Mouse (Mus musculus): Measurements from ENCODE around the gene Mettl8. TPM values are rescaled to one million over a fixed set of nuclear protein-coding genes. Genes with fewer than 3 reads are reported as not detected.
A peak's percentile ranks its signal among the peaks of the same experiment; 100 is the strongest.

Gene Mettl8
- total RNA-seq (2014; rRNA removed) (8.7 and 9.8 TPM in 2 replicates), polyA plus RNA-seq (2015; fragmentation: Nextera tagmentation; extraction: Ambion mirVana) (8.4 and 8.9 TPM in 2 replicates)

DNA sequence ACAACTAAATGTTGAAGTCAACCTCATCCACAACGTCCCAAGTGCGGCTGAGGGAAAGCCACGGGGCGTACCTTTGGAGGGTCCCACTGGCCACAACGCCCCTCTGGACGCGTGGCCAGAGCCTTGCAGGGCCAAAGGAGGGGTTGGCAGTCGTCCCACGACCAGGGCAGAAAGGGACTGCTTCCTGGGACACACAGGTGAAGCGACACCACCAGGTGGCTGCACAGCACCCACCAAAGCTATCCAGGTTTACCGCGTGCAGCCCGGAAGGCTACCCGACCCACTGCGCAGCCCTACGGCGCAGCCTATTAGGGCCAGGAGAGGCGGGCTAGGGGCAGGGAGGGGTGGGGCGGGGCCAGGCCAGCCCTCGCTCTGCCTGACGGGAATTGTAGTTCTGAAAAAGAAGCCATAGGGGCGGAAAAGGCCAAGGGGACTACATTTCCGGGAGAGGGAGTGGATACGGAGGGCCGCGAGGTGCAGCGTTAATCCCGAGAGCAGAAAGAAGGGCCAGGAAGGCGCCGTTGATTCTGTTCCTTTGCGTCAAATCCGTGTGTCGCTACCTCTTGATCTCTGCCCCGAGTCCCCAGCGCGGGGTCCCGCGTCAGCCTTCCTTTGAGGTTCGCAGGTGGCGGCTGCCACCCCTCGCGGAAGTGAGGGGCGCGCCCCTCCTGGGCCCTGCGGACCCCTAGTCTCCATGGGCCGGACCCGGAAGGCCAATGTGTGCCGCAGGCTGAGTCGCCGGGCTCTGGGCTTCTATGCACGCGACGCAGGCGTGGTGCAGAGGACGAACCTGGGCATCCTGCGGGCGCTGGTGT lies at the start of gene Mettl8, which contains the start of gene Dcaf17:
Gene Mettl8, minus strand, starts transcription at position 284 of the 815 bp plus-strand sequence.
Gene Dcaf17, plus strand, starts transcription at position 29 of the 815 bp plus-strand sequence.
- peak within 1 kb of the TSS; percentile 93 for H3K4me3 ChIP-seq (ENCODE audit: low read depth, low read length)
- under 1% methylated on average over 56 of the region's 57 CpGs for WGBS
- H3K4me1 ChIP-seq (ENCODE audit: insufficient read depth), result 0 out of 2 replicates have a peak, but pooled peaks cover 12% of the 10 kb centered on the region
- no peaks in the 10 kb centered on the region for H3K27me3 ChIP-seq (ENCODE audit: insufficient read depth, low read length)
- peak within 1 kb of the TSS; percentile 94 for H3K4me2 ChIP-seq (ENCODE audit: low read depth)
- TF ChIP-seq CTCF (IDR thresholded peaks at IDR 0.05; ENCODE audit: low read depth), result peak; percentile 52
- H3K27ac ChIP-seq (ENCODE audit: low read depth, low read length), result peak within 1 kb of the TSS; percentile 98
- peak within 1 kb of the TSS; percentile 97 for H3K9ac ChIP-seq
- ATAC-seq (peak; percentile 99), DNase-seq (peak; percentile 97)
- H3K9me3 ChIP-seq (ENCODE audit: low read length), result no peaks in the 10 kb centered on the region
- peaks cover 1% of the 10 kb centered on the region for H3K36me3 ChIP-seq (ENCODE audit: insufficient read depth)

GRCm38 (mm10) chr2:71104696-71105095 lies 49.3 kb upstream of the Mettl8 start:
- whole genome bisulfite sequencing, result 80% methylated on average over 3 of the region's 3 CpGs
- H3K4me3 ChIP-seq (ENCODE audit: low read depth, low read length), result no peak overlapping the region
- no peak overlapping the region for H3K4me2 ChIP-seq (ENCODE audit: low read depth)
- H3K4me1 ChIP-seq (ENCODE audit: insufficient read depth), result no peaks in the 10 kb centered on the region
- no peak overlapping the region for H3K9ac ChIP-seq
- no peak overlapping the region for H3K27ac ChIP-seq (ENCODE audit: low read depth, low read length)
- no peaks in the 10 kb centered on the region for H3K27me3 ChIP-seq (ENCODE audit: insufficient read depth, low read length)
- no peaks in the 10 kb centered on the region for H3K9me3 ChIP-seq (ENCODE audit: low read length)
- H3K36me3 ChIP-seq (ENCODE audit: insufficient read depth), result no peaks in the 10 kb centered on the region; the same call in 1 of the 2 replicates
- TF ChIP-seq CTCF (IDR thresholded peaks at IDR 0.05; ENCODE audit: low read depth), result no peak
- no peak for DNase-seq
- no peak for ATAC-seq

DNA sequence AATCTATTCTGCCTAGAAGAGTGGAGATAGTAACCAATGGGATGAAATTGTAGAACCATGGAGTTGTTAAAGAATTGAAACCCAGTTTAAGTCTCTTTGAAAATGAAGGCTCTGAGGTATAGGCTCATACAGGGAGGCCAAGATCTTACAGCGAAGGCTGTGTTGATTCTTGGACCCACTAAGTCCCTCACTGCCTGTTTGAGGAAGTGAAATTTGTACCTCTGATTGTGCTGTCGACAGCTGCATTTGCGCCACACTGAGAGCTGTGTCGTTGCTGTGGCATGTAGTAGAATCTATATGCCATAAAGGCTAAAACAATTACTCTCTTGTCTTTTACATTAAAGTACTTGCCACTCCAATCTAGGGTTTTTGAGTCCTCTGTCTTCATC lies 47.9 kb upstream of the Mettl8 start:
- H3K4me1 ChIP-seq (ENCODE audit: insufficient read depth), result no peaks in the 10 kb centered on the region
- H3K4me3 ChIP-seq (ENCODE audit: low read depth, low read length), result no peak overlapping the region
- DNase-seq (no peak), ATAC-seq (no peak)
- no peak for TF ChIP-seq CTCF (IDR thresholded peaks at IDR 0.05; ENCODE audit: low read depth)
- H3K9ac ChIP-seq, result no peak overlapping the region
- H3K27ac ChIP-seq (ENCODE audit: low read depth, low read length), result no peak overlapping the region
- H3K4me2 ChIP-seq (ENCODE audit: low read depth), result no peak overlapping the region
- H3K27me3 ChIP-seq (ENCODE audit: insufficient read depth, low read length), result no peaks in the 10 kb centered on the region
- WGBS, result 87% methylated on average over 4 of the region's 4 CpGs
- peaks cover 8% of the 10 kb centered on the region for H3K36me3 ChIP-seq (ENCODE audit: insufficient read depth)
- H3K9me3 ChIP-seq (ENCODE audit: low read length), result no peaks in the 10 kb centered on the region

DNA sequence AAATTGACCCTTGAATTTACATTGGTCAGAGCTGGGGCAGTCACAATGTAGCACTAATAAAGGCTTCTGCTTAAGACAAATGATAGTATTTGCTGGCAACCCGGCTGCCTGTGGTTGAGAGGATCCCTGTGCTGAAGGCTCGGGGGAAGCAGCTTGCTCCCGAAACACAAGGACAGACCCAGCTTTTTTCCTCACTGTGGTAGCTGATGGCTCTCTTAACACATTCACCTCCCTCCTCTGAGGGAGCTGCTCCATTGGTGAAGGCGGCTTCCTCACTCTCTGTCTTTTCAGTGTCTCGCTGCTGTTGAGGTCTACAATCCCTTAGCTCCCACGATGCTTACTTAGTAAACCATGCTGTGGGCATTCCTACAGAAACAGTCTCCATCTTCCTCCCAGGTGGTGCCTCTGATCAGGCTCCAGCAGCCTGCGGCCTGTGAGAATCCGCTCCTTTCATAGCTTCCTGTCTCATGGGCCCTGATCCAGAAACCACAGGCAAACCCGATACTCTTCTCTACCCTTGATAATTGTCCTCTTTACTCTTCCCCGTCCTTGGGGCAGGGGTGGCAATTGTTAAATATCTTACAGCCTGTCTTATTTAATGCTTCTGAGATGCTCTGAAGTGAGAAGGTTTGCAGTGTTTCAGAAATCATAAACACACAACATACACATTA lies 47.4 kb upstream of the Mettl8 start:
- no peak overlapping the region for H3K9ac ChIP-seq
- H3K9me3 ChIP-seq (ENCODE audit: low read length), result no peaks in the 10 kb centered on the region
- H3K36me3 ChIP-seq (ENCODE audit: insufficient read depth), result peaks cover 8% of the 10 kb centered on the region
- no peaks in the 10 kb centered on the region for H3K27me3 ChIP-seq (ENCODE audit: insufficient read depth, low read length)
- 80% methylated on average over 10 of the region's 10 CpGs for WGBS
- TF ChIP-seq CTCF (IDR thresholded peaks at IDR 0.05; ENCODE audit: low read depth), result no peak
- H3K4me3 ChIP-seq (ENCODE audit: low read depth, low read length), result no peak overlapping the region
- no peak overlapping the region for H3K4me2 ChIP-seq (ENCODE audit: low read depth)
- H3K4me1 ChIP-seq (ENCODE audit: insufficient read depth), result no peaks in the 10 kb centered on the region
- H3K27ac ChIP-seq (ENCODE audit: low read depth, low read length), result no peak overlapping the region
- DNase-seq (no peak), ATAC-seq (no peak)

DNA sequence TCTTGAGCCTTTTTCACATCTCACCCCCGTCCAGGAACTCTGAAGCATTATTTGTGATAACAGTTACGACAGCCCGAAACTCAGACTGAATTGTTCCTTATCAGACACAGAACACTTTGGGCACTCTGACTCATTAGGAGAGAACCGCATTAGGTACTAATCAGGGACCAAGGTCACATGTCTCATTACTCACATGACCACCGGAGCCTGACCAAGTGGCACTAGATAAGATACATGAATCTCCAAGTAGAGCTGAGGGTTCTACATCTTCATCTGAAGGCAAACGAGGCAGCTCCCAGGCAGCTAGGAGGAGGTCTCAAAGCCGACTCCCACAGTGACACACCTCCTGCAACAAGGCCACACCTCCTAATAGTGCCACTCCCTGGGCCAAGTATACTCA lies 40.8 kb upstream of the Mettl8 start:
- 87% methylated on average over 7 of the region's 7 CpGs for WGBS
- no peaks in the 10 kb centered on the region for H3K27me3 ChIP-seq (ENCODE audit: insufficient read depth, low read length)
- H3K4me1 ChIP-seq (ENCODE audit: insufficient read depth), result no peaks in the 10 kb centered on the region
- H3K9me3 ChIP-seq (ENCODE audit: low read length), result no peaks in the 10 kb centered on the region
- H3K4me2 ChIP-seq (ENCODE audit: low read depth), result no peak overlapping the region
- no peak overlapping the region for H3K27ac ChIP-seq (ENCODE audit: low read depth, low read length)
- H3K9ac ChIP-seq, result no peak overlapping the region
- DNase-seq (no peak), ATAC-seq (no peak)
- H3K4me3 ChIP-seq (ENCODE audit: low read depth, low read length), result no peak overlapping the region
- peaks cover 15% of the 10 kb centered on the region for H3K36me3 ChIP-seq (ENCODE audit: insufficient read depth)
- no peak for TF ChIP-seq CTCF (IDR thresholded peaks at IDR 0.05; ENCODE audit: low read depth)

GRCm38 (mm10) chr2:71090660-71091445 lies 35.5 kb upstream of the Mettl8 start:
- H3K4me2 ChIP-seq (ENCODE audit: low read depth), result no peak overlapping the region
- H3K4me3 ChIP-seq (ENCODE audit: low read depth, low read length), result no peak overlapping the region
- H3K4me1 ChIP-seq (ENCODE audit: insufficient read depth), result no peaks in the 10 kb centered on the region
- no peak overlapping the region for H3K9ac ChIP-seq
- peak; percentile 41 for TF ChIP-seq CTCF (IDR thresholded peaks at IDR 0.05; ENCODE audit: low read depth)
- 87% methylated on average over 4 of the region's 4 CpGs for WGBS
- H3K36me3 ChIP-seq (ENCODE audit: insufficient read depth), result peaks cover 33% of the 10 kb centered on the region
- H3K9me3 ChIP-seq (ENCODE audit: low read length), result no peaks in the 10 kb centered on the region
- no peak for DNase-seq
- no peaks in the 10 kb centered on the region for H3K27me3 ChIP-seq (ENCODE audit: insufficient read depth, low read length)
- no peak for ATAC-seq
- no peak overlapping the region for H3K27ac ChIP-seq (ENCODE audit: low read depth, low read length)

Measured in forebrain, postnatal 0 days (tissue).